Mouse (Mus musculus): ENCODE data around the gene Efnb1.

Efnb1 gene

GRCm38 (mm10) chrX:99153266-99153646 lies 17.3 kb downstream of the Efnb1 start:
- no peak for DNase-seq (ENCODE audit: low spot score)

GRCm38 (mm10) chrX:99154358-99154757 lies 18.4 kb downstream of the Efnb1 start:
- no peak for DNase-seq (ENCODE audit: low spot score)

- DNase-seq (ENCODE audit: low spot score) = no peak
Observed at GRCm38 (mm10) chrX:99159020-99159419, 23.1 kb downstream of the Efnb1 start.

GRCm38 (mm10) chrX:99164111-99164510 lies 28.2 kb downstream of the Efnb1 start:
- DNase-seq (ENCODE audit: low spot score) = no peak

GRCm38 (mm10) chrX:99164855-99165368 lies 29.0 kb downstream of the Efnb1 start:
- no peak for DNase-seq (ENCODE audit: low spot score)

- DNase-seq (ENCODE audit: low spot score) = no peak
Observed at GRCm38 (mm10) chrX:99167014-99167413, 31.1 kb downstream of the Efnb1 start.

GRCm38 (mm10) chrX:99167550-99167949 lies 31.6 kb downstream of the Efnb1 start:
- DNase-seq (ENCODE audit: low spot score) = no peak

GRCm38 (mm10) chrX:99172301-99172700 lies 36.4 kb downstream of the Efnb1 start:
- no peak for DNase-seq (ENCODE audit: low spot score)

GRCm38 (mm10) chrX:99185081-99185596 lies 49.2 kb downstream of the Efnb1 start:
- DNase-seq (ENCODE audit: low spot score) = no peak

GRCm38 (mm10) chrX:99186497-99187435 lies 50.8 kb downstream of the Efnb1 start:
- no peak for DNase-seq (ENCODE audit: low spot score)

- no peak for DNase-seq (ENCODE audit: low spot score)
Observed at GRCm38 (mm10) chrX:99191441-99192087, 55.6 kb downstream of the Efnb1 start.

- DNase-seq (ENCODE audit: low spot score) = no peak
Observed at GRCm38 (mm10) chrX:99196910-99197309, 61.0 kb downstream of the Efnb1 start.

- no peak for DNase-seq (ENCODE audit: low spot score)
Observed at GRCm38 (mm10) chrX:99198532-99198931, 62.6 kb downstream of the Efnb1 start.

Measured in layer of hippocampus, adult 11-12 months (tissue).